Mouse (Mus musculus): ENCODE measurements around the gene D11Wsu47e. TPM values are rescaled to one million over a fixed set of nuclear protein-coding genes. Genes with fewer than 3 reads are reported as not detected.
A peak's percentile ranks its signal among the peaks of the same experiment; 100 is the strongest.

D11Wsu47e gene
- polyA plus RNA-seq, 1 experiment from 2014 or later, result 25.0 TPM

GRCm38 (mm10) chr11:113668857-113669256 lies 15.4 kb upstream of the D11Wsu47e start:
- H3K4me3 ChIP-seq, result no peak overlapping the region
- H3K36me3 ChIP-seq, result peaks cover 86% of the 10 kb centered on the region
- H3K27me3 ChIP-seq (ENCODE audit: low read depth, poor library complexity, severe bottlenecking), result no peaks in the 10 kb centered on the region
- no peak overlapping the region for H3K27ac ChIP-seq (replicated peaks)
- DNase-seq (ENCODE audit: low spot score), result no peak
- no peaks in the 10 kb centered on the region for H3K9me3 ChIP-seq (replicated peaks)
- WGBS, result 95% methylated on average over 5 of the region's 5 CpGs
- H3K4me1 ChIP-seq, result peaks cover 15% of the 10 kb centered on the region

GRCm38 (mm10) chr11:113669711-113670110 lies 14.5 kb upstream of the D11Wsu47e start:
- WGBS, result 89% methylated on average over 4 of the region's 4 CpGs
- Histone ChIP-seq H3K27me3 (ENCODE audit: low read depth, poor library complexity, severe bottlenecking) (no peaks in the 10 kb centered on the region), H3K9me3 (replicated peaks) (no peaks in the 10 kb centered on the region), H3K36me3 (peaks cover 87% of the 10 kb centered on the region), H3K4me1 (peaks cover 15% of the 10 kb centered on the region), H3K4me3 (no peak overlapping the region), H3K27ac (replicated peaks) (no peak overlapping the region)
- DNase-seq (ENCODE audit: low spot score), result no peak

- WGBS, result 97% methylated on average over 4 of the region's 4 CpGs
- Histone ChIP-seq H3K9me3 (replicated peaks) (no peaks in the 10 kb centered on the region), H3K36me3 (peaks cover 91% of the 10 kb centered on the region), H3K4me3 (no peak overlapping the region), H3K27ac (replicated peaks) (no peak overlapping the region), H3K4me1 (no peaks in the 10 kb centered on the region), H3K27me3 (ENCODE audit: low read depth, poor library complexity, severe bottlenecking) (no peaks in the 10 kb centered on the region)
- no peak for DNase-seq (ENCODE audit: low spot score)
Measured at GRCm38 (mm10) chr11:113673614-113674013, 10.6 kb upstream of the D11Wsu47e start.

- DNase-seq (ENCODE audit: low spot score), result no peak
- Histone ChIP-seq H3K27ac (replicated peaks) (no peak overlapping the region), H3K36me3 (peaks cover 81% of the 10 kb centered on the region), H3K27me3 (ENCODE audit: low read depth, poor library complexity, severe bottlenecking) (no peaks in the 10 kb centered on the region), H3K4me1 (no peaks in the 10 kb centered on the region), H3K4me3 (no peak overlapping the region), H3K9me3 (replicated peaks) (no peaks in the 10 kb centered on the region)
- WGBS, result 94% methylated on average over 5 of the region's 5 CpGs
Measured at GRCm38 (mm10) chr11:113674595-113674994, 9.6 kb upstream of the D11Wsu47e start.

- H3K27ac ChIP-seq (replicated peaks), result no peak overlapping the region
- no peak overlapping the region for H3K4me3 ChIP-seq
- H3K4me1 ChIP-seq, result peaks cover 10% of the 10 kb centered on the region
- no peaks in the 10 kb centered on the region for H3K9me3 ChIP-seq (replicated peaks)
- DNase-seq (ENCODE audit: low spot score), result no peak
- WGBS, result 89% methylated on average over 2 of the region's 2 CpGs
- peaks cover 60% of the 10 kb centered on the region for H3K36me3 ChIP-seq
- no peaks in the 10 kb centered on the region for H3K27me3 ChIP-seq (ENCODE audit: low read depth, poor library complexity, severe bottlenecking)
Measured at GRCm38 (mm10) chr11:113676847-113677246, 7.4 kb upstream of the D11Wsu47e start.

- WGBS, result 96% methylated on average over 2 of the region's 2 CpGs
- Histone ChIP-seq H3K4me3 (no peak overlapping the region), H3K4me1 (peaks cover 16% of the 10 kb centered on the region), H3K27me3 (ENCODE audit: low read depth, poor library complexity, severe bottlenecking) (no peaks in the 10 kb centered on the region), H3K9me3 (replicated peaks) (no peaks in the 10 kb centered on the region), H3K27ac (replicated peaks) (no peak overlapping the region), H3K36me3 (peaks cover 55% of the 10 kb centered on the region)
- DNase-seq (ENCODE audit: low spot score), result no peak
Measured at GRCm38 (mm10) chr11:113677378-113677777, 6.8 kb upstream of the D11Wsu47e start.

- Histone ChIP-seq H3K27me3 (ENCODE audit: low read depth, poor library complexity, severe bottlenecking) (no peaks in the 10 kb centered on the region), H3K4me1 (peaks cover 22% of the 10 kb centered on the region), H3K27ac (replicated peaks) (no peak overlapping the region), H3K9me3 (replicated peaks) (no peaks in the 10 kb centered on the region), H3K36me3 (peaks cover 45% of the 10 kb centered on the region), H3K4me3 (no peak overlapping the region)
- DNase-seq (ENCODE audit: low spot score), result no peak
- WGBS, result 92% methylated on average over 8 of the region's 8 CpGs
Measured at GRCm38 (mm10) chr11:113678373-113678772, 5.8 kb upstream of the D11Wsu47e start.

GRCm38 (mm10) chr11:113680954-113681353 lies 3.3 kb upstream of the D11Wsu47e start:
- no peaks in the 10 kb centered on the region for H3K9me3 ChIP-seq (replicated peaks)
- peaks cover 36% of the 10 kb centered on the region for H3K4me1 ChIP-seq
- H3K27ac ChIP-seq (replicated peaks), result no peak overlapping the region
- H3K4me3 ChIP-seq, result no peak overlapping the region
- 86% methylated on average over 2 of the region's 2 CpGs for WGBS
- no peaks in the 10 kb centered on the region for H3K27me3 ChIP-seq (ENCODE audit: low read depth, poor library complexity, severe bottlenecking)
- H3K36me3 ChIP-seq, result peaks cover 19% of the 10 kb centered on the region
- DNase-seq (ENCODE audit: low spot score), result no peak

- no peak for DNase-seq (ENCODE audit: low spot score)
- Histone ChIP-seq H3K9me3 (replicated peaks) (no peaks in the 10 kb centered on the region), H3K4me1 (peaks cover 44% of the 10 kb centered on the region), H3K36me3 (peaks cover 9% of the 10 kb centered on the region), H3K27me3 (ENCODE audit: low read depth, poor library complexity, severe bottlenecking) (no peaks in the 10 kb centered on the region), H3K4me3 (peak overlapping the region; percentile 93), H3K27ac (replicated peaks) (no peak overlapping the region)
Measured at GRCm38 (mm10) chr11:113681979-113682378, 2.2 kb upstream of the D11Wsu47e start.

- DNase-seq (ENCODE audit: low spot score), result peak; percentile 74
- H3K27ac ChIP-seq (replicated peaks), result peak overlapping the region; percentile 96
- H3K9me3 ChIP-seq (replicated peaks), result no peaks in the 10 kb centered on the region
- H3K36me3 ChIP-seq, result peaks cover 6% of the 10 kb centered on the region
- peaks cover 52% of the 10 kb centered on the region for H3K4me1 ChIP-seq
- 2% methylated on average over 38 of the region's 38 CpGs for WGBS
- H3K4me3 ChIP-seq, result peak overlapping the region; percentile 93
- H3K27me3 ChIP-seq (ENCODE audit: low read depth, poor library complexity, severe bottlenecking), result no peaks in the 10 kb centered on the region
Measured at GRCm38 (mm10) chr11:113682897-113683626, 1.1 kb upstream of the D11Wsu47e start.

- Histone ChIP-seq H3K27ac (replicated peaks) (peak overlapping the region; percentile 96), H3K9me3 (replicated peaks) (no peaks in the 10 kb centered on the region), H3K4me1 (peaks cover 52% of the 10 kb centered on the region), H3K27me3 (ENCODE audit: low read depth, poor library complexity, severe bottlenecking) (no peaks in the 10 kb centered on the region), H3K4me3 (peak overlapping the region; percentile 93), H3K36me3 (peaks cover 11% of the 10 kb centered on the region)
- 0% methylated on average over 34 of the region's 38 CpGs for WGBS
- DNase-seq (ENCODE audit: low spot score), result no peak
Measured at GRCm38 (mm10) chr11:113683627-113683956, 620 bp upstream of the D11Wsu47e start.

- H3K36me3 ChIP-seq, result peaks cover 24% of the 10 kb centered on the region
- 44% methylated on average over 25 of the region's 25 CpGs for WGBS
- peak overlapping the region; percentile 93 for H3K4me3 ChIP-seq
- H3K27ac ChIP-seq (replicated peaks), result peak overlapping the region; percentile 96
- H3K4me1 ChIP-seq, result peaks cover 52% of the 10 kb centered on the region
- H3K27me3 ChIP-seq (ENCODE audit: low read depth, poor library complexity, severe bottlenecking), result no peaks in the 10 kb centered on the region
- no peak for DNase-seq (ENCODE audit: low spot score)
- H3K9me3 ChIP-seq (replicated peaks), result no peaks in the 10 kb centered on the region
Measured at GRCm38 (mm10) chr11:113684707-113685426, 655 bp downstream of the D11Wsu47e start.

- H3K9me3 ChIP-seq (replicated peaks), result no peaks in the 10 kb centered on the region
- DNase-seq (ENCODE audit: low spot score), result peak; percentile 41
- peaks cover 48% of the 10 kb centered on the region for H3K4me1 ChIP-seq
- peak overlapping the region; percentile 0; the same call in 1 of the 2 replicates for H3K4me3 ChIP-seq
- peaks cover 46% of the 10 kb centered on the region for H3K36me3 ChIP-seq
- H3K27ac ChIP-seq (replicated peaks), result peak overlapping the region; percentile 79
- no peaks in the 10 kb centered on the region for H3K27me3 ChIP-seq (ENCODE audit: low read depth, poor library complexity, severe bottlenecking)
- 56% methylated on average over 2 of the region's 2 CpGs for WGBS
Measured at GRCm38 (mm10) chr11:113687031-113687430, 2.8 kb downstream of the D11Wsu47e start.

All from midbrain, embryonic 10.5 days (tissue).